Mouse (Mus musculus) ovary, postnatal 14 days (tissue): ENCODE measurements around the gene Cdk2ap2.
"Not testable (repeated sequence)": the region's sequence is repeated elsewhere in the genome, so short reads cannot be mapped to it uniquely, and the experiment has no call there.

Source experiments
- DNase-seq: peaks from one replicate; pipeline ENCODE4 v3.0.0; 2022; ENCODE audit warnings: low spot score

Gene Cdk2ap2

DNA sequence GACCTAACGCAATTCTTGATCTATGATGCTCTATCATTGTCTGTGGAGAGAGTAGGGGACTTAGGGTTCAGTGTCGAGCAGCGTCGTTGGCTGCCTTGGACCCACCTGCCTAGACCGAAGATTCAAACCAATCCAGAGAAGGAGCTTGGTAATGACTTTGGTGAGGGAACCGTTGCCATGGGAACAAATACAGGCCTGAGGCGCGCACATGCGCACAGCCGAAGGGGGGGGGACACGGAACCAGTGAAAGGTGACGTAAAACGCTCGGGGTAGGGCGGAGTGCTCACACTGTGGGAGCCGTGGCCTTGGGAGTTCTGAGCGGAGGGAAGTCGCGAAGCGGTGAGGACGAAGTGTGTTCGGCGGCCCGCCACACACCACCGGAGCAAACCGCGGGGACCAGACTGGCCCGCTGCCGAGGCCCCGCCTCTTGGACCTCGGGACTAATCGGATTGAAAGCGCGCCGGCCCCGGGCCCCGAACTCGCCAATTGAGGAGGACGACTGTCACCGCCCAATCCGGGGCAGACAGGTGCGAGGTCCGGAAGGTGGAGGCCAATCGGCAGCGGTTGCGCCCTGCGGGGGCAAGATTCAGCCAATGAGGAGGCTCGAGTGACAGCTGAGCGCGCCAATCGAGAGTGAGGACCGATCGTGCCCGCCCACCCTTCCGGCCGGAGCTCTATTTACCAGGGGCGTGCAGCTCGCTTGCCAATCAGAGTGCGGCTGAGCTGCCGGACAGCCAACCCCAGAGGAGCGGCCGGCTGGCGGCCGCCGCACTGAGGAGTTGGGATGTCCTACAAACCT, at the start of gene Cdk2ap2:
TSS of gene Cdk2ap2 (plus strand) at position 541 of the 799 bp plus-strand sequence.
- DNase-seq = peak; percentile 100

DNA sequence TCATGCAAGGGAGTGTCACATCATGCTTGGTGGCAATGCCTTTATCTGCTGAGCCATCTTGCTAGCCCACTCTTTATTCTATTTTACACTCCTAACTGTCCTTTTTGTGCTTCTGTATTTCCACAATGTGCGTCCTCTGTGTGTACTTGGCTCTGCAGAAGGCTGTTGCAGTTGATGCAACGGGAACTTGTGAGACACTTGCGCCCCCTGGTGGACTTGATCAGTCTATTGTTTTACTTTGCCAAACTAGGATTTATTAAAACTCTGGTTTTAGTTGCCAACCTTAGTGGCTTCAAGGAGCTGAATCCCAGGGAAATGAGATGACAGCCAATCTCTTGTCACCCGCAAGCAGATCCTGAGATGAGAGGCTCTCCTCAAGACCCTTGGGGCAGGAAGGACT, 49.1 kb upstream of the Cdk2ap2 start:
- peak; percentile 73 for DNase-seq

DNA sequence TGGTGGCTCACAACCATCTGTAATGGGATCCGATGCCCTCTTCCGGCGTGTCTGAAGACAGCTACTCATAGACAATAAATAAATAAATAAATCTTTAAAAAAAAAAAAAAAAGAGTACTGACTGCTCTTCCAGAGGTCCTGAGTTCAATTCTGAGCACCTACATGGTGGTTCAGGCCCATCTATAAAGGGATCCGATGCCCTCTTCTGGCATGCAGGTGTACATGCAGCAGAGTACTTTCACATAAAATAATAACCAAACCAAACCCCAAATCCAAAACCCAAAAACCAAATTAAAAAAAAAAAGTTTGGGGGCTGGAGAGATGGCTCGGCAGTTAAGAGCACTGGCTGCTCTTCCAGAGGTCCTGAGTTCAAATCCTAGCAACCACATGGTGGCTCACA, 47.9 kb upstream of the Cdk2ap2 start:
- DNase-seq = not testable (repeated sequence)

DNA sequence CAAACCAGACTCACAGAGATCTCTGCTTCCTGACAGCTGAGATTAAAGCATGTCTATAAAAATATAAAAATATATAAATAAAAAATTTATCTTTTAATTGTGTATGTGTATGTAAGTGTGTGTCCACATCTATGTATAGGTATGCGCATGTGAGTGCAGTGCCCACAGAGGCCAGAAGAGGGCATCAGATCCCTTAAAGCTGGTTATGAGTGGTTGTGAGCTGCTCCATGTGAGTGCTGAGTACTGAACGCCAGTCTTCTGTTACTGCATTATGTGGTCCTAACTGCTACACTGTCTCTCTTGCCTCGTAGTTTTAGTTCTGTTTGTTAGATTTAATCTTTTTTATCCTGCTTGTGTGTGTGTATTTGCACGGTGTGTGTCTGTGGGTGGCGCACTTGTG, 46.0 kb upstream of the Cdk2ap2 start:
- DNase-seq = no peak

DNA sequence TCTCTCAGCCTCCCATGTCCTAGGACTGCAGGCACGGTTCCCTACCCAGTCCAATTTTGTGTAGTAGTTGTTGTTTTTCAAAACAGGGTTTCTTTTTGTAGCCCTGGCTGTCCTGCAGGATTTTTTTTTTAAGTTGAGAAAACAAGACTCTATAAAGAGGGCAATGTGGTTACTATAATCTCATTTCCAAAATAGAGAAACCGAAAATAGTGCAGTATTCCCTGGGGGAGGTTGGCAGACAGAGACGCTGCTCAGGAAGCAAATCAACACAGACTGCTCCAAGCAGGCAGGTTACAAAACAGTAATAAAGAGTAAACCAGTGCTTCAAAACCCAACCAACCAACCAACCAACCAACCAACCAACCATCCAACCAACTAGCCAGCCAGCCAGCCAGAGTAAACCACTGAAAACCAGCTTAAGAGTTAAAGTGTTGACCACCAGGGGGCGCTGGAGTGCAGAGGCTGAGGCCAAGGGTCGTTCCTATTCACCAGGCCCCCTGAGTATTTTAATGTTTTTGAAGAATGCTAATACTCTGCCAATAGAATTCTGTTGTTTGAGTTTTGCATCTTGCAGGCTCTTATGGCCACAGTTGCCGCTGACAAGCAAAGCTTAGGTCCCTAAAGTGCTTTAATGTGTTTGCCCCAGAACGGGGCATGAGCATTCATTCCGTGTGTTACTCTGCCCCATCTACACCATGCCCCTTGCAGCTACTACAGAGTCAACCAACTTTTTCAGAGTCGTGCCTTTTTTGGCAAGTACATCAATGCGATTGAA, 45.1 kb upstream of the Cdk2ap2 start:
- peak; percentile 58 for DNase-seq

DNA sequence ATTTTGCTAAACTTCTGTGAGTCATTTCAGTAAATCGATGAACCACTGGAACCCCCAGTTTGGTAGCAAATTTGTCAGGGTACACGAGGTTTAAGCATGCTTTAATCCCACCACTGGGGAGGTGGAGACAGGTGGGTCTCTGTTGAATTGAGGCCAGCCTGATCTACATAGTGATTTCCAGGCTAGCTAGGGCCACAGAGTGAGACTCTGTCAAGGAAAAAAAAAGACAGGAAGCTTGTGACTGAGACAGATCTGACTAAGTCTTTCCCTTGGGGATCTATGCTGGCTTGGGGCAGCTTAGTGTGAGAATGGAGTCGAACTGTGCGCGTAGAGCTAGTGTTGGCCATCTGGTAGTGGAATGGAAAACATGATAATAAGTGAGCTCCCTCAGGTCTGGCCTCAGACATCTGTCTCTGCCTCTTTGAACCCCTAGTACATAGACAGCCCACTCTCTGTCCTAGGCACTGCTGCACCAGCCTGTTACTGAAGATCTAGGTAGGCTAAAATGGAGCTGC, 44.4 kb upstream of the Cdk2ap2 start:
- no peak for DNase-seq

DNA sequence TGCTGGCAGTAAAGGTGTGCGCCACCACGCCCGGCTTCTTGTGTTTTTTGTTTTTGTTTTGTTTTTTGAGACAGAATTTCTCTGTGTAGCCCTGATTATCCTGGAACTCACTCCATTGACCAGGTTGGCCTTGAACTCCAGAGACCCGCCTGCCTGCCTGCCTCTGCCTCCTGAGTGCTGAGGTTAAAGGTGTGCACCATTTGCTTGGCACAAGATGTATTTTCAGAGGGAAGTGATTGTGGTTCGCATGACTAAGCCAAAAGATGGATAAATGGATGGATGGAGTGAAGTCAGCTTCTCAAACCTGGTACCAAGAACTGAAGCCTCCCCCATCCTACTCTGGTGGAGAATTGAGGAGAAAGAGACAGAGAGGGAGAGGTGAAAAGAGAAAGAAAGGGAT, 42.4 kb upstream of the Cdk2ap2 start:
- DNase-seq = no peak

DNA sequence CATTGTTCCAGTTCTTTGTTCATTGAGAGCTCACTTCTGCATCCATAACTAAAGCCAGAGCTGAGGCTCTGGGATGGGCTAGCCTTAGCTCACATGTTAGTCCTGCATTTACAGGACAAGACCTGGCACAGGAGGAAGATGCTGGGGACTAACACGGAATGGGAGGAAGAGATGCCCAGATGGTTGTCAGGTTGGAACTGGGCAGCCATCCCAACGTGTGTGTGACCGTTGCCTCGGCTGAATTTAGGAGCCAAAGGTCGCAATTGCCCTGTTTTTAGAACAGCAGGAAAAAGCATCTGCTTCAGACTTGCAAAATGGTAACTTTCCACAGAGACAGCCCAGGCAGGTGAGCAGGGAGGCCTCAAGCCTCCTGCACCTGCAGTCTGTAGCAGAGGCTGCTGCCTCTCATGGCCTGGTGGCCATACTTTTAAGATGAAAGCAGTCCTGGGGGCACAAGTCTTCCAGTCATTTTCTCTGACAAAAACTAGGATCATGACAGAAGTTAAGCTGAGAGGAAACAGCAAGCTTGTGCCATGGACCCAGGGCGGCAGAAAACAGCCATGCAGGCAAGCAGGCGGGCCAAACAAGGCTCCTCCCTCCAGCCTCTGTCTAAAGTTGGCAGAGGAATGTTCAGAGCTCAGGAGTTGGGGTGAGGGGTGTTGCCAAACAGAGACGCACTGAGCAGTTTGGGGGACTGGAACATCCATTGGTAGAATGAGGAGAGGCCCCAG, 41.6 kb upstream of the Cdk2ap2 start:
- no peak for DNase-seq

DNA sequence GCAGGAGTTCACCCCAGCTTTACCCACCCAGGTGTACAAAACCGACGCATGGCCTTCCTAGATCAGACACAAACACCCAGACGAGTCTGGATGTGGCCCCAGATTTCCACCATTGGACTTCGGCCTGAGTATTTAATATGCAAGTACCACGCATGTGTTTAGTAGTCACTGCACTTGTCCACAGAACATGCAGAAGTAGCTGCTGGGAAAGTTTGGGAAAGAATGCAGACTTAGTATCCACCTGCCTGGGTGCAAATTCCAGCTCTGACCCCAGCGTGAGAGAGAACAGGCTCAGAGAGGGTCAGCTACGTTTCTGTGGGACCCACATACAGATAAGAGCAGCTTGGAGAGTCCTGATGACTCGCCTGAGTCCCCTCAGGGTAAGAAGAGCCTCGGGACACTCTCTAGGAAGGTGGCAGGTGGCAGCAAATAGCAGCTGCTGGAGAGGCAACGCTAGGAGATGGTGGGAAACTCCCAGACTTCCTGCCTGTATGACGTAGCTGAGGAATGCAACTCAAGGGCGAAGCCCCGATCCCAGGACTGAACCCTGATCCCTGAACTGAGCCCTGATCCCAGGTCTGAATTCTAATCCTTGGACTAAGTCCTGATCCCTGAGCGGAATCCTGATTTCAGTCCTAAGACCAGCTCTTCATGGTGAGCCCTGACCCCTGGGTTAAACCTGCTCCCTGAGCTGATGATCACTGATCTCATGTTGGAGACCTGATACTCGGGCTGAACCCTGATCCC, 40.9 kb upstream of the Cdk2ap2 start:
- no peak for DNase-seq

DNA sequence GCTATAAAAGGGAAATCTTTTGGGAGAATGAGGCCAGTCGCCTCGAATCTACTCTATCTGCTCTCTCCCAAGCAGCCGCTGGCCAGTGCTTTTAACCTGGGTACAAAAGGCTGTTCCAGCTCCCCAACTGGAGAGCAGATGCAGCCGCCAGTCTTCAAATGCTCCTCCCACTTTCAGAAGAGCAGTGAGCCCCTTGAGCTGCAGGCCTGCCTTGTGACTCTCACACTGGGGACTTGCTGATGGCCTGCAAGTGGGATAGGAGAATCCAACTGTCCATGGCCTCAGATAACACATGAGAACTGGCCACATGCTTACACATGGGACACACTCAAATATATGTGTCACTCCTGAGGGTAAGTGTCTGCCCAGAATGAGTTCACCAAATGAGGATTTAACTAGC, 40.3 kb upstream of the Cdk2ap2 start:
- no peak for DNase-seq

DNA sequence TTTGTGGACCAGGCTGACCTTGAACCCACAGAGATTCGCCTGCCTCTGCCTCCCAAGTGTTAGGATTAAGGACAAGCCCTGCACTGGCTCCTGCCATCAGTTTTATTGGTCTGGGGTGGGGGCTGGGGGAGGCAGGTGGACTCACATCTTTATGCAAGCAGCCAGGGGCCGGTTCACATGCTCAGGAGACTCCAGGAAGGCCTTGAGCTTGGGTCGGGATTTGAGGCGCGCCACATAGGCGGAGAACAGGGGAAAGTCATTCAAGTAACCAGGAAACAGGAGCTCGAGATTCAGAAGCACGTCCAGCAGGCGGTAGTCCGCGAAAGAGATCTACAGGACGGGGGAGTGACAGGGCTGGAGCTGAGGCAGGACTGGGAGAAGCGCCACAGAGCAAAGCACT, 39.6 kb upstream of the Cdk2ap2 start:
- no peak for DNase-seq

DNA sequence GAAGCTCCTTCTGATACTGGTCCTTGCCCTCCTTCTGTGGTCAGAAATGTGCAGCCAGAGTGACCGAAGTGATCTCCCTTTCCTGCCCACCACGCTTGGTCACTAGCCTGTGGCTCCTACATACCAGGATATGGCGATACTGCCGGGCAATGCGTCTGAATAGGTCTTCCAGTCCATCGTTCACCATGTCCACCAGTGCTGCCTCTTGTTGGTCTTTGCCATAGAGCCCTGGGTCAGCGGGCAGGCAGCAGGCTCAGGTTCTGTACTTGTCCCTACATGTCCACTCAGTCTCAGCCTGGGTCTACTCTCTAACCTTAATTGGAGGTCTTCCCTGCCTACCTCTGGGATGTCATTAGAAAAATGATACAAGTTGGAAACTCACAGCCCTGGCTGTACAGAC, 39.0 kb upstream of the Cdk2ap2 start:
- DNase-seq = no peak

DNA sequence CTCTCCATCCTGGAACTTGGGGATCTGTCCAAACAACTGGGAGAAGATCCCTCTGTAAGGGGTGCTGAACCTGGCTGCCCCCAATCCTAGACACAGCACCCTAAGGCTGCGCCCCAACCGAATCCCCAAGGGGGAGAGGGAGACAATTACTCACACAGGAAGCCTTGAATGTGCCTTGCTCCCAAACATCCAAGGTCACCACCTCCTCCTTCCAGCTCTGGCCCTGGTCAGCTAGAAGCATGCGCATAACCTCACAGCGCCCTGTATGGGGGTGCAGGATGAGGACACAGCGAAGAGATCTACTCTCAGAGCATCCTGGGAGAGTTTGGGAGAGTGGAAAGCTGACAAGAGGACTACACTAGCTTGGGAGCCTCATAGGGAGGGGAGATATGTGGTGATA, 38.4 kb upstream of the Cdk2ap2 start:
- no peak for DNase-seq

DNA sequence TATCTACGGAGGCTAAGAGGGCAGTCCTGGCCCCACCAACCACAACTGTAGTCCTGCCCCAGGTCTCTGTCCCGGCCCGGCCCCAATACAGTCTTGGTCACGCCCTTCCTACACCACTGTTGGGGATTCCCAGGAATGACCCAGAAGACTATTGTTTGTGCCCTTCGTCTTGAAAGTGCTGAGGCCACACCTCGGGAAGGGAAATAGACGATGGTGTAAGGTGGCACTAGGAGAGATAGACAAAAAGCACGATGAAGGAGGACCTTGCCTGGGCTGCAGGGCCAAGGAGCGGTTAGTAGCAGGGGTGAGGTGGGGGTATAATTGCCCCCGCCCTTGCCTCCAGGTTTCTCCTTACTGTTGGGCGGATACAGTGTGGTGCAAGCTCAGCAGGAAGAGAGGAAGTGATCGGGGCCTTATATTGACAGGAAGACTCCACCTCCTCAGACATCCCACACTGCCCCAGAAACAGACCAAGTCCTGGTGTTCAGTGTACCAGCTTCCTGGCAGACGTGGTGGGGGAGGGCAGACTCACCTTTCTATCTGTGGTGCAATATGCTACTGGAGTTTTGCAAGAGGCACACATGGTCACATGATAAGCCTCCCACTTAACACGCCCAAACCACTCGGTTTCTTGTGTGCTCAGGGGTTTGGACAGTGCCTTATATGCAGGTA, 37.8 kb upstream of the Cdk2ap2 start, which contains the start of gene Gstp3:
TSS of gene Gstp3 (minus strand) at position 501 of the 672 bp plus-strand sequence.
- no peak for DNase-seq

DNA sequence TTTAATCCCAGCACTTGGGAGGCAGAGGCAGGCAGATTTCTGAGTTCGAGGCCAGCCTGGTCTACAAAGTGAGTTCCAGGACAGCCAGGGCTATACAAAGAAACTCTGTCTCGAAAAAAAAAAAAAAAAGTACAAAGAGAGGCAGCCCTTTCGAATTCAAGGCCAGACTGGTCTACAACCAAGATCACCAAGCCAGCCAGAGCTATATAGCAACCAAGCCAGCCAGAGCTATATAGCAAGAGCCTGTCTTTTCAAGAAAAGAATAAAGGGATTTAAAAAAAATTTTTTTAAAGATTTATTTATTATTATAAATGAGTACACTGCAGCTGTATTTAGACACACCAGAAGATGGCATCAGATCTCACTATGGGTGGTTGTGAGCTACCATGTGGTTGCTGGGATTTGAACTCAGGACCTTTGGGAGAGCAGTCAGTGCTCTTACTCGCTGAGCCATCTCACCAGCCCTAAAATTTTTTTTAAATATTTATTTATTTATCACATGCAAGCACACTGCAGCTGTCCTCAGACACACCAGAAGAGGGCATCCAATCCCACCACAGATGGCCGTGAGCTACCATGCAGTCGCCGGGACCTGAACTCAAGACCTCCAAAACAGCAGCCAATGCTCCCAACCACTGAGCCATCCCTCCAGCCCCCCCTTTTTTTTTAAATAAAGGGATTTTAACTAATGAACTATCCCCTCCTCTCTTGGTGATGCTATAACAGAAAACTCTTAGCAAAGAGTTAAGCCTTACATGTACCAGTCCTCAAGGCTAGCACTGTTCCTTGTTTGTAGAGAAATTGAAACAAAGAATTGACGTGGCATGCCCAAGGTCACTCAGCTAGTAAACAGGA, 36.7 kb upstream of the Cdk2ap2 start:
- DNase-seq = not testable (repeated sequence)

DNA sequence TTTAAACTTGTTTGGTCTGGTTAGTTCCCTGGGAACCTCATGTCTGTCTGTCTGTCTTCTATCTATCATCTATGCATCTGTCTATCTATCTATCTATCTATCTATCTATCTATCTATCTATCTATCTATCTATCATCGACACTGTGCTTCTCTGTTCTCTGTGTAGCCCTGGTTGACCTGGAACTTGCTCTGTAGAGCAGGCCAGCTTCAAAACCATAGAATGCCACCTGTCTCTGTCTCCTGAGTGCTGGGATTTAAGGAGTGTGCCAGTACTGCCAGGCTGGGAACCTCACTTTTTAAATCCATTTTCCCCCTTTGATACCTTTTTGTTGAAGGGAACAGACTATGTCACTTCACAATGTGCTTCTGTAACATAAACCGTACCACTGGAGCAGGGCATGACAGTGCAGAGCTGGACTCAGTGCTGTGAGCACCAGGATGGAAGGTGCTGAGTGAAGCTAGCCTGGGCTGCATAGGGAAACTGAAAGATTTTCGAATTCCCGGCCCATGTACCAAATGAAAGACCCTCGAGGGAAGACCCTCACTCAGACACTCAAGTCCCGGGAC, 36.0 kb upstream of the Cdk2ap2 start:
- no peak for DNase-seq

DNA sequence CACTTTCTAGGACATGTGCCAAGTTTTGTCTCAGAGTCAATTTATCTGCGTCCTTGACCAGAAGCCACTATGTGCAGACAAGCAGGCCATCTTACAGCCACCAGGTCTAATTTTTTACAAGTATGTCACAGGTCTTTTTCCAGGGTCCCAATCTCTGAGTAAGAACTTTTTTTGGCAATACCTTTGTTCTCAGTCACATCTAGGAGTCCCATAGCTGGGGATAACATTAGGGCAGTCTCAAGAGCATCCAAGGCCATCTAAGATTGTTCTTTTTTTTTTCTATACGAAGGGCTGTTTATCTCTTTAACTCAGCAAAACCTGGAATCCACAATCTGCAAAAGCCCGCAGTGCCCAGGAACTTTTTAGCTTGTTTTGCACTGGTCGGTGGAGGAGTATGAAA, 33.6 kb upstream of the Cdk2ap2 start:
- DNase-seq = not testable (repeated sequence)

DNA sequence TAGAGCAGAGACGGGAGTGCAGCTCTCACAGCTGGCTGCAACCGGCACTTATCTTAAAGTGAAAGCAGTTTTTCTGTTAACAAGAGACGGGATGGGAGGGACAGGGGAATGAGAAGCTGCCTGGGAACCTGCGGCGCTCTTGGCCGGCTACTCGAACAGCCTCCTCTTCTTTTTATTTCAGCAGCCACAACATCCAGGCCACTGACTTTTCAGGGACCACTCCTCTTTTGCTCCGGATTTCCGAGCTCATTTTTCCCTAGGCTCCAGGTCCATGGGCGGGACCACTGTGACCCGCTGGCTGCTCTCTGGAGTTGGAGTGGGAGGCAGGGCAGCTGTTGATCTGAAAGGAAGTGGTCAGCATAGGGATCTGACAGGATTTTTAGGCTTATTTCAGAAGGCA, 32.5 kb upstream of the Cdk2ap2 start:
- not testable (repeated sequence) for DNase-seq

DNA sequence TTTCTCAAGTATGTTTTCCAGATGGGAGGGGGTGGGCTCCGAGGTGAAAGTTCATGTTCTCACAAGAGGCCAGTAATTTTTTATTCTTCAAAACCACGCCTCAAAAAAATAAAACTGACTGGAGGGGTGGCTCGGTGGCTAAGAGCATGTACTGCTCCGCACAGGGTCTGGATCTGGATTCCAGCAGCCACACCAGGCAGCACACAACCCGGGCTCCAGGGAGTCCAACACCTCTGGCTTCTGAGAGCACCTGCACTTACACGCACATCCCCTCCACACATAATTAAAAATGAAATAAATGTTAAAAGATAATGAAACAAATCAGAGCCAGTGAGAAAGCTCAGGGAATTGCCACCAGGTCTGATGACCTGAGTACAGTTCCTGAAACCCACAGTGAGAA, 30.7 kb upstream of the Cdk2ap2 start:
- DNase-seq = no peak

DNA sequence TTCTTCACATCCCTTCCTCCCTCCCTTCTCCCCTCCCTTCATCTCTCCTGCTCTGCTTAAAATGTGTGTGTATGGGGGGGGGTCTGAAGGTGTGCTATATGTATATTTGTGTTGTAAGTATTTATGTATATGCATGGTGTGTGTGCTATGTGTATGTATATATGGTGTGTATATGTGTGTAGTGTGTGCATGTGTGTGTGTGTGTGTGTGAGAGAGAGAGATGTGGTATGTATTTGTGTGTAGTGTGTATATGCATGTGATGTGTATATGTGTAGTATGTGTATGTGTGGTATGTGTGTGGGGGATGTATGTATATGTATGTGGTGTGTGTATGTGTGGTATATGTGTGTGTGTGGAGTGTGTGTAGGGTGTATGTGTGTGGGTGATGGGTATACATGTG, 30.1 kb upstream of the Cdk2ap2 start:
- DNase-seq = no peak
